Mouse (Mus musculus) megakaryocyte progenitor cell, adult 5-6 weeks (primary cell): Measurements from ENCODE around the gene Ephb4. TPM values are rescaled to one million over a fixed set of nuclear protein-coding genes. Genes with fewer than 3 reads are reported as not detected.

Source experiments
- ATAC-seq: replicated peaks from 2 replicates; pipeline ENCODE4 v1.8.0; 2016; ENCODE audit warnings: mild to moderate bottlenecking, moderate TSS enrichment, inconsistent platforms; ENCODE audit not compliant: poor library complexity
- total RNA-seq, 2 experiments: library from RNA; stranded (forward) in 1 of 2; stranded (reverse) in 1 of 2; fragments of 157-497, 149-512 nt in 1 of 2; fragments of 200-1000 nt in 1 of 2; gene quantifications; 2 replicates each; pipeline versions ENCODE4 v1.2.3 to v1.2.4; 2015 to 2017

Ephb4 gene
- total RNA-seq (2015) (0.05 and 0.10 TPM in 2 replicates), total RNA-seq (2017) (0.27 TPM in 1 of 2 replicates, not detected in the other)

- ATAC-seq: 0 out of 2 replicates have a peak, but pooled peaks have one; percentile 29
Observed at GRCm38 (mm10) chr5:137349384-137350204, at the start of gene Ephb4. Gene Ephb4, plus strand, starts transcription at chr5:137350109.

GRCm38 (mm10) chr5:137301253-137301652, 48.7 kb upstream of the Ephb4 start:
- ATAC-seq: no peak

DNA sequence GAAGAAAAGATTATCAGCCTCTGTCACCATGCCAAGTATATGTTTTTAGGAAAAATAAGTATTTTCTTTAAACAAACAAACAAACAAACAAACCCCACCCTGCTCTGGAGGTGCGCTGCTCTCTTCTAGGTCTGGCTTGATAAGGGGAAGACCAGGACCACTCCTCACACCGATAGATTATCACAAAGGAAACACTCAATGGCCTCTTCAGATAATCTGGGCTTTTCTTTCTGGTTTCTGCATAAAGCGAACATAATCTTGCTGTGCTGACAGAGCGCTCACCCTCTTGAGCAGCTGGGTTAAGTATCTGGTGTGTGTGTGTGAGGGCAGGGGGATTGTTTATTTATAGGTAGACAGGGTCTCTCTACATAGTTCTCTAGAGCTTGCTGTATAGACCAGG, 46.3 kb upstream of the Ephb4 start:
- no peak for ATAC-seq

DNA sequence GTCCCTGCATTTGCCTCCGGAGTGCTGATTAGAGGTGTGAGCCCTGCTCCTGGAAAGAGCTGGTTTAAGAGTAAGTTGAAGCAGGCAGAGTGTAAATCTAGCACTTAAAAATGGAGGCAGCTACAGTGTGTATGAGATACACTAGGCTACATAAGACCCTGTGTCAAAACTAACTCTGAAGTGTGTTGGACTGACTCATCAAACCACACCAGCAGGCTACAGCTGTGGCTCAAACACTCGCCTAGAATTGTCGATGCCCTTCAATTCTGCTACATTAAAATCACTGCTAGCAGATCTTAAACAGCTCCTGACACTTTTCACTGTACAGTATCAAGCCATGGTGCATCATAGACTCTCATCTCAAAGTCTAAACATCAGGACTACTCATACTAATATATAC, 45.7 kb upstream of the Ephb4 start:
- ATAC-seq: no peak

- ATAC-seq: no peak
Observed at GRCm38 (mm10) chr5:137304816-137305215, 45.1 kb upstream of the Ephb4 start.

GRCm38 (mm10) chr5:137305822-137306221, 44.1 kb upstream of the Ephb4 start:
- peak; percentile 31 for ATAC-seq

DNA sequence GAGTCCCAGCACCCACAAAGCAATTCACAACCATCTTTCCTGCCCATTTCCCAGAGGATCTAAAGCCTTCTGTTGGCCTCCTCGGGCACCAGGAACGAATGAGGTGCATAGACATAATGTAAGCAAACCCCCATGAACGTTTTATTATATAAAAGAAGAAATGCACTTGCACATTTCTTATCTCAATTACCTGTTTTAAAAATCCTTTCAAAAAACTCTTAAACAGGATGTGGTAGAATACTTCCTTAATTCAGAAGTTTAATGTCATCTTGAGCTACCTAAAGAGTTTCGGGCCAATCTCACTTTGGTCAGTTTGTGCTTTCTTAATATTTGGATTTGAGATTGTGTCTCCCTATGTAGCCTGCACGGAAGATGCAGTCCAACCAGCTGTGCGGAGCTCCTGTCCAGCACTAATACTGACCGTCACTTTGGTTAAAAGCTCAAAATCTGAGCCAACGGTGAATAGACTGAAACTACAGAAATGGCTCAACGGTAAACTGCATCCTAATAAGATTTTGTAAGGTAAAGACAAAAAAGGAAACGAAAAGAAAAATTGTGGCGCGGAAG, 43.4 kb upstream of the Ephb4 start:
- no peak for ATAC-seq

GRCm38 (mm10) chr5:137307071-137307912, 42.6 kb upstream of the Ephb4 start, which contains the start of gene Srrt:
Gene Srrt, minus strand, starts transcription at chr5:137307674.
- peak; percentile 85 for ATAC-seq

DNA sequence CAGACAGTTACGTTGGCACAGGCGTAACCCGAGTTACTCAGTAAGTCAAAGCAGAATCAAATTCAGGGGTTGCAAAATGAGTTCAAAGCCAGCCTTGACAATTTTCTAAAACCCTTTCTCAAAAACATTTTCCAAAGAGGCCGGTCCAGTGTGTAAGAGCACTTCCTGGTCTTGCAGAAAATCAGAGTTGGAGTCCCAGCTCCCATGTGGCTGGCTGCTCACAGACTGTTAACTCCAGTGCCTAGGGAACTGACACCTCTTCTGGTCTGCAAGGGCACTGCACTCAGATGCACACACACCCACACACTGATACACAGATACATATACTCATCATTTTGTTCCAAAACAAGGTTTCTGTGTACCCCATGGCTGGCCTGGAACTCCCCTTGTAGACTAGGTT, 41.6 kb upstream of the Ephb4 start:
- no peak for ATAC-seq

GRCm38 (mm10) chr5:137313466-137314192, 36.3 kb upstream of the Ephb4 start:
- peak; percentile 3 for ATAC-seq

GRCm38 (mm10) chr5:137314193-137315083, 35.5 kb upstream of the Ephb4 start, which contains the start of gene Trip6:
Gene Trip6, minus strand, starts transcription at chr5:137314404.
- ATAC-seq: peak; percentile 38

DNA sequence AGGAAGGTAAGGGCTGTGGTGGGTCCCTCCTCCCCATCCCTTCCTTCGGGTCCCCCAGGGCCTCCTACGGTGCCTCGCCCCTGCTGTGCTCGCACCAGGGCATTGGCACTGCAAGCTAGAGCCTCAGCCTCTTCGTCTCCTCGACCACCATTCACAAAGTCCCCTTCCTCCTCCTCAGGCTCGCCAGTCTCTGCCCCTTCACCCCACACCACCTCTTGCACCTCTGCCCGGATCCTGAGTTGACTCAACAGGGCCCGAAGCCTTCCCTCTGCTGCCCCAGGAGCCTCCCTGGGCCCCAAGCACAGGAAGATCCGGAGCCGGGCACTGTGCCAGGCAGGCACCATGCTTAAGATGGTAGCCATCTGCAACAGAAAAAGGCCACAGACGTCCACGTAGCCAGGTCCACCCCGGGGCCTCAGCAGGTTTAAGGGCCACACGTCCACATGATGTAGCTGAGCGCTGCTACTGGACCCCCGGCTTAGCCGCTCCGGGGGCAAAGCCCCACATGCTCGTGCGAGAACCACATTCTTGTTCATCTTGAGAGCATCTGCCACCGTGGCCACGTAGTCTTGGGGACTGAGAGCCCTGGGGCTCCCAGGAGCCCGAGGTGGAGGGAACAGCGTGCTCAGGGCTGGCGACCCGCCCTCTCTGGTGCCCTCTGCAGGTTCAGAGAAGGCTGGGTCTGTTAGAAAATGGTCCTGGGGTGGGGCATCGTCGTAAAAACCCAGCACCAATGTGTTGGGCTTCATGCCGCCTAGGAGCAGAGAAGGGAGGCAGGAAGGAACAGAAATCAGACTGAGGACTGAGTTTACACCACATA, 34.6 kb upstream of the Ephb4 start:
- ATAC-seq: peak; percentile 76

DNA sequence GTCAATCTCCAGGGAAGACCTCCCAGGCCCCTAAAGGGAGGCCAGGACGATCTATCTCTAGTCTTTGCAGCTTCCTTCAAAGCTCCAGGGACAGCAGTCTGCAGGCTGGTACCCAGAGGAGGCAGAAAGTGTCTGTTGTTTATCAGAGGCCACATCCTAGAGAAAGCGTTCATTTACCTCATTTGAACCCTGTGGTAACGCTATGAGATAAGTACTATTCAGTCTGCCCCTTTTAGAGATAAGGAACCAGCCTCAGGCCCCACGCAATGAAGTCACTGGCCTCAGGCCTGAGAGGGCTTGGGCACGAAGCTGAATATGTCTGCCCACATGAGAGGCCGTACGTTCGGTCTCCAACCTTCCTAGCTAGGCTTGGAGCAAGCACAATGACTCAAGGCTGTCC, 32.5 kb upstream of the Ephb4 start:
- peak; percentile 14; the same call in 1 of the 2 replicates for ATAC-seq

DNA sequence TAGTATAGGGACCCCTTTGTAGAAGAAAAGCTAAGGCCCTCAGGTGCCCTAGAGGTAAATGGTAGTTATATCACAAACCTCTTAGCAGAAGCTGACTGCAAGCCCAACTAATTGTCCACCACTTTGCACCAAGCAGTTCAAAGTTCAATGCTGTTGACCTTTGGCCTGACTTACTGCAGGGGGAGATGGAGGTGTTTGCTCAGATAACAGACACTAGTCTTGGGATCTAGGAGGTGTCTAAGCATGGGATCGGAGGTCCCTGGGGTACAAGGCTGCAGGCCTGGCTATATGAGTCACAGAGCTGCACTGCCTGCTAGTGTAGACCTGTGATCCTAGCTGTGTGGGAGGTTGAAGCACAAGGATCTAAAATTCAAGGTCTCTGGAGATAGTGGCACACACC, 31.3 kb upstream of the Ephb4 start:
- no peak for ATAC-seq

- peak; percentile 74 for ATAC-seq
Observed at GRCm38 (mm10) chr5:137320996-137321395, 28.9 kb upstream of the Ephb4 start.

DNA sequence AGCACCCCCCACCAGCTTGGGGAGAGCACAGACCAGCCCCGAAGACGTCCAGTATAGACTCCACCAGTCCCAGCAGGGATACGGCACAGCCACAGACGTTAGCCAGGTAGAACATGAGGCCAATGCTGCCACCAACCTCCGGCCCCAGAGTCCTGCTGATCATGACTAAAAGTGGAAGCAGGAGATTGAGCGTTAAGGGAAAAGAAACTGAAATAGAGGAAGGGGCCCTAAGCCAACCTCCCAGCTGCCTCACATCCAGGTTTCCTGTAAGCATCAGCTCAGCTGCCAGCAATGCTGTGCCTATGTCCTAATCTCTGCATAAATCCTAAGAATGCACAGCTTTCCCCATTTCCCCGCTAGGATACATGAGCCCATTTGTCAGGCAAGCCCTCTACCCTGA, 19.0 kb upstream of the Ephb4 start:
- peak; percentile 15; the same call in 1 of the 2 replicates for ATAC-seq

- no peak for ATAC-seq
Observed at GRCm38 (mm10) chr5:137332857-137333511, 16.9 kb upstream of the Ephb4 start.

DNA sequence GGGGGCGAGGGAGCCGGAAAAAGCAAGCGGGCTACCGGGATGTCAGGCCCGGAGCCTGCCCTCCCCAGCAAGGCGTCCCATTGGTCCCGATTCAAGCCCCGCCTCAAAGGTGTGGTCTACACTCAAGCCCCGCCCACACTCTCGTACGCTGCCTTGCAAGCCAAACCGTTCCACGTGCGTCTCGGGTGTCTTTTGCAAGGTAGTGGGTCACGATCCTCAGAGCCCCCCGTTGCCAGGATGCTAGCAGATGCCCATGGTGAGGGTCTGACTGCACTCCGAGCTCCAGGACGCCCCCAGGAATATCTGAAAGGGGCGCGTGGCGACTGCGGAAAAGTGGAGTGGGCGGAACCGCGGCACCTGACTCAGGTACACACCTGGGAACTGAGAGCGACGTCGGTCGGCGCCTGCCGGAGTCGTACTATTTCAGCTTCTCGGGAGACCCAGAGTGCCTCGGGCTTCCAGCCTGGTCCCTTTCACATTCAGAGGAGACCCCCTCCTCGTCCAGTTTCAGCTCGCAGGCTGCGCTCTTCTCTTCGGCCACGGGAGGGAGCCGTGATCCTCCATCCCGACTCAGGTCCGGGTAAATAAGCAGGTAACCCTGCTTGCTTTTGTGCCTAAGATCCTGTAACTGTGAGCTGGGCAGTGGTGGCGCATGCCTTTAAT, 16.3 kb upstream of the Ephb4 start, which contains the start of gene Slc12a9:
Slc12a9 (minus strand) TSS at position 86 of the 663 bp plus-strand sequence.
- ATAC-seq: peak; percentile 96
